Mouse (Mus musculus): ENCODE results near the gene Fbxo44. TPM values are rescaled to one million over a fixed set of nuclear protein-coding genes. Genes with fewer than 3 reads are reported as not detected.

The Fbxo44 gene
- 200 TPM for polyA plus RNA-seq (2015; fragmentation: Illumina TruSeq; extraction: RNeasy Lipid Tissue Mini Kit (QIAGEN cat#74804); ENCODE audit: low read depth, low replicate concordance)

GRCm38 (mm10) chr4:148160436-148161390, at the start of gene Fbxo44, which contains the start of gene Fbxo2:
TSS of gene Fbxo44 (minus strand) at chr4:148160482.
TSS of gene Fbxo2 (plus strand) at chr4:148160621.

DNA sequence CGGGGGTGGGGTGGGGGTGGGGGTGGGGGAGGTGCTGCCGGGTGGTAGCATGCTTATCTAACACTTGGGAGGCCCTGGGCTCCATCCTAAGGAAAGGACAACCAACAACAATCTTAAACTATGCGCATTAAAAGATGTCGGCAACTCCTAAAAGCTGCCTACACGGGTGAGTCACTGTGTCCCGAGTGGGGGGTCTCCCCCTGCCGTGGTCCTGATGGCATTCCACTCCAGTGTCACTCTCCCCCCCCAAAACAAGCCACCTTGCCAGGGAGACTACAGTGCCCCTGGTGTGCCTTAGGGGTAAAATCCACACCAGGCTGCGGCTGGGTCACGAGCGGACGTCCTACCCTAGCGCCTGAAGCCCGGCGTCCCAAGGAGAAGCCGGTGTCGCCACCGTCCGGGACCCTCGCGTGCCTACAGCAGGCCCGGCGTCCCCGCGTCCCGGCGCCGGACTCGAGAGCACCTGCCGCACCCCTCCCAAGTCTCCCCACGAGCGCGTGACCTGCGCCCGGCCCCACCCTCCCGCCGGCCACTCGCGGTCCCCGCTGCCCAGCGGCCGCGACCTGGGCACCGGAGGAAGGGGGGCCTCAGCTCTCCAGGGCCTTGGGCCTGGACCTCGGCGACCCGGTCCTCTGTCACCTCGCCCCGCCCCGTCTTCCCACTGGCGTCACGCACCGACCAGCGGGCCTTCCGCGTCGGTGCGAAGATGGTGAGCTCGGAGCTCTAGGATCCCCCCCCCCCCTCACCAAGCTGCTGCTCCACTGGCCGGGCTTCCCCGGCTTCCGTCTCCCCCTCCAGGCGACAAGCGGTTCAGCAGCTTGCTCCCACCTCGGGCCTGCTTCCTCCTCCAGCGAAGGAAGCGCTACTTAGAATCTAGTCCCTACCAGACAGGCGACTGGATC, 8.8 kb downstream of the Fbxo44 start, which contains the start of gene Fbxo6:
Gene Fbxo6, minus strand, starts transcription at position 874 of the 902 bp plus-strand sequence.

DNA sequence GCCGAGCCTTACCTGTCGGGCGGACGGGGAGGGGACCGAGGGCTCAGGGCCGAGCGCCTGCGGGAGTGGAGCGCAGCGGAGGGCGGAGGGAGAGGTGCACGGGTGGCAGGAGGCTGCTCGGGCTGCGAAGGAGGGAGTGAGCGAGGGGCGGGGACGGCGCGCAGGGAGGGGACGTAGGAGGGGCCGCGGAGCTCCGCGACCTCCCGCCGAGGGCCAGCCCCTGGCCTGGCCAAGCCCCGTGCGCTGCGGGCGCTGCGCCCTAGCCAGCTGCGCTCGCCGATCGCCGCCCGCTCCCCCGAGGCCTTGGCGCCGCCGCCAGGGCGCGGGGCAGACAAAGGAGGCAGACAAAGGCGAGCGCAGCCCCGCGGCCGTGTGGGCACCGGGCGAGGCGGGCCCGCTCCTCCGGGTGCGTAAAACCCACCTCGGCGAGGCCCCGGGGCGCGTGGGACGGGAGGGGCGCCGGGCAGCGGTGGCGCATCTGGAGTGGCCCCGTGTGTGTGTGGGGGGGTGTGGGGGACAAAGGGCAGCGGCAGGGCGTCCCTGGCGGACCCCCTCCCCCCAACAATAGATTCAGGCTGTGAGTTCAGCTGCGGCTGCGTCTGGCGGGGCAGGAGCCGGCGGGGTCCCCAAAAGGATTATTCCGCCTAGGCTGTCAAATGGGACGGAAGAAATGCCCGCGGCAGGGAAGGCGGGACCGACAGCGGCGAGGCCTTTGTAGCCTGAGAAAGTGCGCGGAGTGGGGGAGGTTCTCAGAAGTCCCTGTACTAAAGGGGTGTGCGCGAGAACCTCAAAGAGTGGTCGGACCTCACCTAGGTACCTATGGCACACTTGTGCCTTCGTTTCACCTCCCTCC, 29.5 kb downstream of the Fbxo44 start, which contains the start of gene Draxin:
Gene Draxin, minus strand, starts transcription at position 138 of the 853 bp plus-strand sequence.

DNA sequence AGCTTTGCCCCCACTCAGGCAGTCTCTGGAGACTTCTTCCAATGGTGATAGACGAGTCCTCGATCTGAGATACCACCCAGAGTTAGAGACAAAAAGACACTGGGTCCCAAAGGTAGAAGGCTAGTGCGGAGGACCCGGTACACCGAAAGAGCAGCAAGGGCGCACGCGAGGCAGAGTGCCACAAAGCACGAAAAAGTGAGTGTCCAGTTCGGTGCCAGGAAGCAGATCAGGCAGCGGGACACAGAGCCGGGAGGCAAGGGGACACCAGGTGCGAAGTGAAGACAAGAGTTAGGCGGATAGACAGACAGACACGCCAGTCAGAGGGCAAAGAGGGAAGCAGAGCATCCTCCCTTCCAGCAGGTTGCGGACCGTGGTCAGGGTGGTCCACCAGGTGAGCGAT, 30.1 kb downstream of the Fbxo44 start, which contains the start of gene Mad2l2:
Gene Mad2l2, plus strand, starts transcription at position 252 of the 400 bp plus-strand sequence.

Other genes with a start within 250 kb of the Fbxo44 start
- 20.9 TPM for gene Plod1, start 223.7 kb downstream of the Fbxo44 start, polyA plus RNA-seq (2015; fragmentation: Illumina TruSeq; extraction: RNeasy Lipid Tissue Mini Kit (QIAGEN cat#74804); ENCODE audit: low read depth, low replicate concordance)
- gene 2510039O18Rik, start 219.6 kb downstream of the Fbxo44 start, polyA plus RNA-seq (2015; fragmentation: Illumina TruSeq; extraction: RNeasy Lipid Tissue Mini Kit (QIAGEN cat#74804); ENCODE audit: low read depth, low replicate concordance) = 16.0 TPM
- gene Nppb, start 174.7 kb downstream of the Fbxo44 start, polyA plus RNA-seq (2015; fragmentation: Illumina TruSeq; extraction: RNeasy Lipid Tissue Mini Kit (QIAGEN cat#74804); ENCODE audit: low read depth, low replicate concordance) = not detected
- gene Nppa, start 159.8 kb downstream of the Fbxo44 start, polyA plus RNA-seq (2015; fragmentation: Illumina TruSeq; extraction: RNeasy Lipid Tissue Mini Kit (QIAGEN cat#74804); ENCODE audit: low read depth, low replicate concordance) = 0.59 TPM
- 48.2 TPM for gene Clcn6, start 121.7 kb downstream of the Fbxo44 start, polyA plus RNA-seq (2015; fragmentation: Illumina TruSeq; extraction: RNeasy Lipid Tissue Mini Kit (QIAGEN cat#74804); ENCODE audit: low read depth, low replicate concordance)
- 21.7 TPM for gene Mthfr, start 121.4 kb downstream of the Fbxo44 start, polyA plus RNA-seq (2015; fragmentation: Illumina TruSeq; extraction: RNeasy Lipid Tissue Mini Kit (QIAGEN cat#74804); ENCODE audit: low read depth, low replicate concordance)
- 5.9 TPM for gene Agtrap, start 72.5 kb downstream of the Fbxo44 start, polyA plus RNA-seq (2015; fragmentation: Illumina TruSeq; extraction: RNeasy Lipid Tissue Mini Kit (QIAGEN cat#74804); ENCODE audit: low read depth, low replicate concordance)
- gene Mad2l2, start 30.1 kb downstream of the Fbxo44 start, polyA plus RNA-seq (2015; fragmentation: Illumina TruSeq; extraction: RNeasy Lipid Tissue Mini Kit (QIAGEN cat#74804); ENCODE audit: low read depth, low replicate concordance) = 12.5 TPM
- gene Draxin, start 29.8 kb downstream of the Fbxo44 start, polyA plus RNA-seq (2015; fragmentation: Illumina TruSeq; extraction: RNeasy Lipid Tissue Mini Kit (QIAGEN cat#74804); ENCODE audit: low read depth, low replicate concordance) = 0.27 TPM
- gene Fbxo6, start 8.3 kb downstream of the Fbxo44 start, polyA plus RNA-seq (2015; fragmentation: Illumina TruSeq; extraction: RNeasy Lipid Tissue Mini Kit (QIAGEN cat#74804); ENCODE audit: low read depth, low replicate concordance) = 32.3 TPM
- 117 TPM for gene Fbxo2, start 139 bp upstream of the Fbxo44 start, polyA plus RNA-seq (2015; fragmentation: Illumina TruSeq; extraction: RNeasy Lipid Tissue Mini Kit (QIAGEN cat#74804); ENCODE audit: low read depth, low replicate concordance)
- 12.1 TPM for gene Disp3, start 127.5 kb upstream of the Fbxo44 start, polyA plus RNA-seq (2015; fragmentation: Illumina TruSeq; extraction: RNeasy Lipid Tissue Mini Kit (QIAGEN cat#74804); ENCODE audit: low read depth, low replicate concordance)

All from brain, adult 10 weeks (tissue).